Mouse (Mus musculus) left cerebral cortex, adult 11 months (tissue): ENCODE measurements around the gene Fam170b.

ENCODE experiments used
- DNase-seq: peaks from one replicate; pipeline ENCODE4 v3.0.0; 2022; ENCODE audit warnings: low spot score

Gene Fam170b

DNA sequence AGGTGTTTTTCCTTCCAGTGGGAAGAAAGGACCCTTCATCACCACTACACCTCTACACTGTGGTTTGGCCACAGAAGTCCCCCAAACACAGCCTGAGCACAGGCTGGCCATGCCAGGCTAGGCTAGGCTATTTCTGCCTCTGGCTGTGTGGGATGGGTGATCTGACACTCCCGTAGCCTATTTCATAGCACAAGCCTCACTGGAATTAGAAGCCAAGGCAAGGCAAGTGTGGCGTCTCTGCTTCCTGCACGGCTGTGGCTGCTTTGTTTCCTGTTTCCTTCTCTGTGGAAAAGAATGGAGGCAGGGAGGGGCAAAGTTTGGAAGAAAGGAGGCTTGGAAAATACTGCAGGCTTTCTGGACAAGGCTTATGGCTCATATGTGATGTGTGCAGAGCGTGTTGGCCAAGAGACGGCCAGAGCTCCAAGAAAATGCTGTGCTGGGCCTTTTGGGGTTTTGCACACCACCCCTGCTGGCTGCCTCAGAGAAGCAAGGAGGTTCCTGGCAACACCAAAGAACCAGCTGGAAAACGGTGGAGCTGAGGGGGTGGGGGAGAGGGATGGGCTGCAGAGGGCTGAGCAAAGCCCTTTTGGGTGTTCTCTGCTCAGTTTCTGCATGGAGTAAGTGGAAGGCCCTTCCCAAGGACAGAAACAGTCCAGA lies 5.6 kb upstream of the Fam170b start:
- no peak for DNase-seq

DNA sequence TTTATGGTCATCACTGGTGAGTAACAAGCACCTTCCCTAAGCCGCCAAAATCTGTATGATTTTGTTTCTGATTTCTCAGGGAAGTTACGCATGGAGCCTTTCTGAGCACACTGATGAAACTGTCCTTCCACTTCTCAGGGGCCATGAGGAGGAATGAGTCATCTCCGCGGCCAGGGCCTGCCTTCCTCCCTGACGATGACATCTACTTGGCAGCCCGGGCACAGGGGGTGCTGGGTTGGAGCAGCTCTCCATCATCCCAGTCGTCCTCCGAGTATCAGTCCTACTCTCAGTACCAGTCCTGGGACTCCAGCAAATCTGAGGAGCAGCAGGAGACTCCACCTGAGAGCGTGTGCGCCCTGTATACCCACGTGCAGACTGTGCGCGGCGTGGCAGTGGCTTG lies 1.4 kb downstream of the Fam170b start:
- no peak for DNase-seq

DNA sequence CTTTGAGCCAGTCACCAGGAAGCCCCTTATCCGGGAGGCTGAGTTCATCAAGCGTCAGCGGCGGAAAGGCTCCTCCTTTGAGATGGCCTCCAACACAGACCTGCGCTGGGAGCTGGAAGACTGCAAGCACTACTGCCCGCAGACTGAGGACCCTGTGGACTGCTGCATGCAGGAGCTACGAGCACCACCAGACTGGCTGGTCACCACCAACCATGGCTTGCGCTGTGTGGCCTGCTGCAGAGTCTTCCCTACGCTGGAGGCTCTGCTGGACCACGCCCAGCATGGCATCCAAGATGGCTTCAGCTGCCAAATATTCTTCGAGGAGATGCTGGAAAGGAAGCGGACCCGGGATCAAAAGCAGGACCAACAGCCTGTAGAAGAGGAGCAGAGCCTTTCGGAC lies 1.8 kb downstream of the Fam170b start:
- DNase-seq: no peak

DNA sequence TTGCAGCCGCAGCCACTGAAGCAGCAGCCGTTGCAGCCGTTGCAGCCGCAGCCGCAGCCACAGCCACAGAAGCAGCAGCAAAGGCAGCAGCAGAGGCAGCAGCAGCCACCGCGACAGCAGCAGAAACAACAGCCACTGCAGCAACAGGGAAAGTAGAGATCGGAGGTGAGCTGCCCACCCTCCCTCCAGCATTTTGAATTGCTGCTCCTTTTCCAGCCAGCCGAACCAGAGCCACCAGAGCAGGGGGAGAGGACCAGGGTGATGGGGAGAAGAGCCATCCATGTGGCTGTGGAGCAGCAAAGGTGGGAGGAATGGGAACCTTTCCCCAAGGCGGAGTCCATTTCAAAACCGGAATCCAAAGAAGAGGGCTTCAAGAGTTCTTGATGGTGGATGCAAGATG lies 2.4 kb downstream of the Fam170b start:
- no peak for DNase-seq

DNA sequence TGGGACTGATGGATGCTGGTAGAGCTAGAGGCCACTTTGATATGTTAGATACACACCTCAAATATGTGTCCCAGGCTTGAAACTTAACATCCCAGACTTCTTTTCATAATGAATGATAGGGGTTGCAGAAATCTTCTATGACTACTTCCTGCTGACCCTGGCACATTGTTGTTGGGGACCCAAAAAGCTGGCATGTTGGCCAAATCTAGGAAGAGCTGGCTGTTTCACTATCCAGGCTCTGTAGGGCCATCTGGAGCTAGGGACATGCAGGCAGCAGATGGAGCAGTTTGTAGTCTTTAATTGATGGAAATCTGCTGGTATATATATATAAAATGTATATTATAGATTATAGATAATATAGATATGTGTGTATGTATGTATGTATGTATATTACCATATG lies 8.3 kb downstream of the Fam170b start:
- no peak for DNase-seq

DNA sequence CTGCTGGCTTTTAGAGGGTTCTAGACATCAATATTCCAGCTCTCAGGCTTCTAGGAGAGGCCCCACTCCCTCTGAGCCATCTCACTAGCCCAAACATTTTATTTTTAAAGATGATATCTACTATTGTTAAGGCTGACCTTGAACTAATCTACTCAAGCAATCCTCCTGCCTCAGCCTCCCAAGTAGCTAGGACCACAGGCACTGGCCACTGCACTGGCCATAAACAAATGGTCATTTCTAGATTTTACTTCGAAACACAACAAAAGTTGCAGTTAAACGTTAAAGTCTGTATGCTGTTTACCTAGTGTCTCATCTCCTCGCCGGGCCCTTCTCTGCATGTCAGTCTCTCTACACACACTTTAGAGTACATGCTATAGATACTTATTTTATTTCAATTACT lies 20.3 kb downstream of the Fam170b start:
- no peak for DNase-seq

- DNase-seq: no peak
These were observed 22.5 kb downstream of the Fam170b start for GRCm38 (mm10) chr14:32856246-32856645.

DNA sequence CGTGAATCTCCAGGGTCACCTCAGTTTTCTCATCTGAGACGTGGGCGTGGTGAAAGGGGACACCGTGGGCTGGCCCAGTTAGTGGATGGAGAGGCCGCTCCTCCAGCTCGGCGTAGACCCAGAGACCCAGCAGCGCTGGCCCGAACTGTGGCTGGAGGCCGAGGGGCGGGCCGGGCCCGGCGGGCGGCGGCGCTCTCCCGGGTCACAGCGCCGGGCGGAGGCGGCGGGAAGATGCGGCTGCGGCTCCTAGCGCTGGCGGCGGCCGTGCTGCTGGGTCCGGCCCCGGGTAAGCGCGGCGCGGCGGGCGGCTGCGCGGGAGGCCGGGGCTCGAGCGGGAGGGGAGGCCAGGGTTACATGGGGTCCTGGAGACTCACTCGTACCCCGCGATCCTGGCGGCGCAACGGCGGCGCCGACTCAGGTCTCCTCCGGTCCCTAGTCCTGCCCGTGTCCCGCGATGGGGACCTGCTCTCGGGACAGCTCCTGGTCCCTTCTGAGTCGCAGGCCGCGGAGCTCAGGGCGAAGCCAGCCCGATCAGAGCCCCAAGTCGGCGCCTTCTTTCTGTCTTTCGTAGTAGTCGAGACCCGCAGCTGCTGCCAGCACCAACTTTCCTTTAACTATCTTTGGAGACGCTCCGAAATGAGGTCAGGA lies 23.0 kb downstream of the Fam170b start, which contains the start of gene Vstm4:
Gene Vstm4 (plus strand): TSS at position 76 of the 648 bp plus-strand sequence.
- DNase-seq: no peak

- no peak for DNase-seq
These were observed 24.6 kb downstream of the Fam170b start for GRCm38 (mm10) chr14:32858361-32858760.

- no peak for DNase-seq
These were observed 25.3 kb downstream of the Fam170b start for GRCm38 (mm10) chr14:32858941-32859510.

DNA sequence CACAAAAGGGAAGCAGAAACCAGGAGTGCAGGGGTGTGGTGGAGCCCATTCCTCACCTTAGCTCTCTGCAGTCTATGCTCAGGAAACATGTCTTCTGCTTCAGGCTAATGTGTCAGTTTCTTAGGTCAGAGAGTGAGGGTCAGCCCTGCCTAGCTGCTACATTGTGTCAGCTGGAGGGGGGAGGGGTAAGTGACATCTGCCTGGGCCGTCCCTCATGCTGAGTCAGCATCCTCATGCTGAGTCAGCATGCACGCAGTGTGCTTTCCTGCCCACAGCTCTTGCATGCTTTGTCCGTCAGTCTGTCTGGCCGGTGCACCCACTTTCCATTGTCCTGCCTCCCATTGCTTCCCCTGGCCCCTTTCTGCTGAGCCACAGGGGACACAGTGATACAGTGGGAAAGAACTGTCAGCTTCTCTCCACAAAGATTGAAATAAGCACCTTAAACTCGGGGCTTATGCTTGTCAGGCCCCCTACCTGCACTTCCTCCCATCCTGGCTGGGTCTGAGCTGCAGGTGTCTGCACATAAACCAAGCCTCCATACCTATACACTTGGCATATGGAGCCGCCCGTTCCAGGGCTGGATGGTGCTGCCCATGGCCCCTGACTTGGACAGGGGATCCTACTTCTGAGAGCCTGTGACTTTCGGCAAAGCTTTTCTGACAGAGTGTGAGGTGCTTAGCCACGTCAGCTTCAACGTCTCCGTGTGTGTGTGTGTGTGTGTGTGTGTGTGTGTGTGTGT lies 26.2 kb downstream of the Fam170b start:
- no peak for DNase-seq

- DNase-seq: no peak
These were observed 27.4 kb downstream of the Fam170b start for GRCm38 (mm10) chr14:32861149-32861581.

GRCm38 (mm10) chr14:32861656-32862055 lies 27.9 kb downstream of the Fam170b start:
- no peak for DNase-seq

GRCm38 (mm10) chr14:32865331-32865730 lies 31.6 kb downstream of the Fam170b start:
- no peak for DNase-seq

- DNase-seq: no peak
These were observed 38.2 kb downstream of the Fam170b start for GRCm38 (mm10) chr14:32871963-32872362.

DNA sequence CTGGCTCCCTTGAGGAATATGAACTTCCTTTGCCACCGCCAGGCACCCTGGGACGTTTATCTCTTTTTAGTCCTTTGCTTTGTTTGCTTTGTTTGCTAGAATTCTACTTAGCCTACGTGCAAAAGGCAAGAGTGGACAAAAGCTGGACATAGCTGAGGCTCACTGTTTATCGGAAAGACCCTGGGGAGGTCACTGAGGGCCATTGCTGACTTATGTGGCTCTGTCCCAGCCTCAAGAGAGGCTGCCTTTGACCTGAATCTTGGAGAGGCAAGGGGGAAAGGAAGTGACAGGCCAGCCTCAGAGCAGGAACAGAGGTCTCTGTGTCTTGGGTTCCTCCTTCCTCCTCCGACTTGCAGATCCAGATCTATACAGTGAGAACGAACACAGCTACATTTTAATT lies 43.8 kb downstream of the Fam170b start:
- no peak for DNase-seq

DNA sequence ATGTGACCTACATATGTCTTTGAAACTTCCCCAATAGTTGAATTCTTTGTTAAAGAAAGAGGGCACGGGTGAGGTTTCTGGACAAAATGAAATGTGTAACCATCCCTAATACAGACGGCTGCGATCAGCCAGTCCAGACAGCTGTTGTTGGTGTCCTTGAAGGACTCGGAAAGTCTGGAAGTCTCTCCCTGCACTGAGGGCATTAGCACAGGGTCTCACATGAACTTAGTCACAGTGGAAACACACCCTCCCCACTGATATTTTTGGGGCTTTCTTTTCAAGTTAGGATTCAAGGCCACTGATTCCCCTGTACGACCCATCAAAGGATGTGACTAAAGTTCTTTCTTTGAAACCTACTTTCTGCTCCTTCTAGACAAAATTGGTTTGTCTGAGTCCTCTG lies 46.6 kb downstream of the Fam170b start:
- DNase-seq: no peak

DNA sequence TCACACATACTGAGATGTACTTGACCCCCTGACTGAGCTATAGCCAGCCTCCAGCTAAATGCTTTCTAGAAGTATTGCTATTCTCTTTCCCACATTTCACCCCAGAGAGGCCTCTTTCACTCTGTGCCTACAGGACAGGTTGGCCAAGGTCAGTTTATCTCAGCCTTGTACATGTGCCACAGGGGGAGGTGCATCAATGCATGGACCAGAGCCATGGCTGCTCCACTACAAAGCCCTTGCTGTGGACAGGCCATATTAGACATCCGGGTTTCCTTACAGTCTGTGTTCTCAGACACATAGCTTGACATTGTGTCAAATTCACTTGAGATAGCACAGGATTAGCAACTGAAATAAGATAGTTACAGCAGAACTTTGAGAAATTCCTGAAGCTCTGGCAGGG lies 47.9 kb downstream of the Fam170b start:
- no peak for DNase-seq
